Mouse (Mus musculus): ENCODE results near the gene Igsf9.
A peak's percentile ranks its signal among the peaks of the same experiment; 100 is the strongest.

The Igsf9 gene

GRCm38 (mm10) chr1:172515396-172515795 is 33.8 kb downstream of the Igsf9 start:
- DNase-seq (ENCODE audit: low read depth, low spot score): no peak

- DNase-seq (ENCODE audit: low read depth, low spot score): no peak
Observed at GRCm38 (mm10) chr1:172518013-172518412, 36.4 kb downstream of the Igsf9 start.

GRCm38 (mm10) chr1:172519644-172520043 is 38.1 kb downstream of the Igsf9 start:
- no peak for DNase-seq (ENCODE audit: low read depth, low spot score)

- peak; percentile 96 for DNase-seq (ENCODE audit: low read depth, low spot score)
Observed at GRCm38 (mm10) chr1:172520576-172521440, 39.2 kb downstream of the Igsf9 start, which contains the start of gene Cfap45. TSS of gene Cfap45 (plus strand) at chr1:172520801.

GRCm38 (mm10) chr1:172522524-172522923 is 40.9 kb downstream of the Igsf9 start:
- no peak for DNase-seq (ENCODE audit: low read depth, low spot score)

- DNase-seq (ENCODE audit: low read depth, low spot score): no peak
Observed at GRCm38 (mm10) chr1:172523699-172524101, 42.1 kb downstream of the Igsf9 start.

GRCm38 (mm10) chr1:172525027-172525764 is 43.6 kb downstream of the Igsf9 start:
- no peak for DNase-seq (ENCODE audit: low read depth, low spot score)

GRCm38 (mm10) chr1:172525971-172526370 is 44.4 kb downstream of the Igsf9 start:
- DNase-seq (ENCODE audit: low read depth, low spot score): no peak

- DNase-seq (ENCODE audit: low read depth, low spot score): no peak
Observed at GRCm38 (mm10) chr1:172526380-172527081, 44.9 kb downstream of the Igsf9 start.

GRCm38 (mm10) chr1:172527431-172527830 is 45.8 kb downstream of the Igsf9 start:
- no peak for DNase-seq (ENCODE audit: low read depth, low spot score)

GRCm38 (mm10) chr1:172528701-172529100 is 47.1 kb downstream of the Igsf9 start:
- DNase-seq (ENCODE audit: low read depth, low spot score): no peak

GRCm38 (mm10) chr1:172530544-172531220 is 49.1 kb downstream of the Igsf9 start:
- DNase-seq (ENCODE audit: low read depth, low spot score): no peak

- DNase-seq (ENCODE audit: low read depth, low spot score): no peak
Observed at GRCm38 (mm10) chr1:172532551-172532950, 51.0 kb downstream of the Igsf9 start.

- DNase-seq (ENCODE audit: low read depth, low spot score): no peak
Observed at GRCm38 (mm10) chr1:172535116-172535515, 53.5 kb downstream of the Igsf9 start.

GRCm38 (mm10) chr1:172539827-172540226 is 58.2 kb downstream of the Igsf9 start:
- no peak for DNase-seq (ENCODE audit: low read depth, low spot score)

GRCm38 (mm10) chr1:172540283-172540820 is 58.8 kb downstream of the Igsf9 start:
- DNase-seq (ENCODE audit: low read depth, low spot score): no peak

- no peak for DNase-seq (ENCODE audit: low read depth, low spot score)
Observed at GRCm38 (mm10) chr1:172546062-172546461, 64.5 kb downstream of the Igsf9 start.
